Mouse (Mus musculus) neural tube, embryonic 10.5 days (tissue): ENCODE measurements around the gene Eapp.
"Not testable (repeated sequence)": the region's sequence is repeated elsewhere in the genome, so short reads cannot be mapped to it uniquely, and the experiment has no call there.

ENCODE experiments used
- DNase-seq: peaks from one replicate; pipeline ENCODE4 v3.0.0-alpha.2; 2017; ENCODE audit warnings: low spot score; ENCODE audit errors: extremely low spot score

Gene Eapp

GRCm38 (mm10) chr12:54695511-54696241, at the start of gene Eapp:
Eapp (minus strand) TSS chr12:54695897.
- peak; percentile 92 for DNase-seq

DNA sequence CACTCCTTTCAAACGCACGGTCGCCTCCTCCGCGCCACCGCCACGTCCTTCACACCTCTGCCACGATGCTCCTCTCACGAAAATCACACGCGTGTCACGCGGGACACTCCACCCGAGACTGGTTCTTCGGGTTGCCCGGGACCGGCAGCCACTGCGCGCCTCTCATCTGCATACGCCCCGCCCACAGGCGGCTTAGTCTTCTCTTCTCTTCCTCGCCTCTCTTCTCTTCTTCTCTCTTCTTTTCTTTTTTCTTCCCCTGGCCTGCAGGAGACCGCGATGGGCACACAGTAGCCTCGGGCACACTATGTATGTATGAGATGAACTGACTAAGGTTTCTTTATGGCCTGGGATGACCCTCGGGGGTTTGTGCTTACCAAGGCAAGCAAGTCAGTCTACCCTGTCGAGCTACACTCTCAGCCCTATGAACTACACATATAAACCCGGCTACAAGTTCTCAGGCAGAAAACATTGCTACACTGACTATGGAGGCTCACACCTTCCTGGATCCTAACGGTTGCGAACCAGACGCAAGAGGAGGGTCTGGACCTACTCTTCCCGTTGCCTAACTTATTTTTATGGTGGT, 43.1 kb upstream of the Eapp start:
- DNase-seq = not testable (repeated sequence)

DNA sequence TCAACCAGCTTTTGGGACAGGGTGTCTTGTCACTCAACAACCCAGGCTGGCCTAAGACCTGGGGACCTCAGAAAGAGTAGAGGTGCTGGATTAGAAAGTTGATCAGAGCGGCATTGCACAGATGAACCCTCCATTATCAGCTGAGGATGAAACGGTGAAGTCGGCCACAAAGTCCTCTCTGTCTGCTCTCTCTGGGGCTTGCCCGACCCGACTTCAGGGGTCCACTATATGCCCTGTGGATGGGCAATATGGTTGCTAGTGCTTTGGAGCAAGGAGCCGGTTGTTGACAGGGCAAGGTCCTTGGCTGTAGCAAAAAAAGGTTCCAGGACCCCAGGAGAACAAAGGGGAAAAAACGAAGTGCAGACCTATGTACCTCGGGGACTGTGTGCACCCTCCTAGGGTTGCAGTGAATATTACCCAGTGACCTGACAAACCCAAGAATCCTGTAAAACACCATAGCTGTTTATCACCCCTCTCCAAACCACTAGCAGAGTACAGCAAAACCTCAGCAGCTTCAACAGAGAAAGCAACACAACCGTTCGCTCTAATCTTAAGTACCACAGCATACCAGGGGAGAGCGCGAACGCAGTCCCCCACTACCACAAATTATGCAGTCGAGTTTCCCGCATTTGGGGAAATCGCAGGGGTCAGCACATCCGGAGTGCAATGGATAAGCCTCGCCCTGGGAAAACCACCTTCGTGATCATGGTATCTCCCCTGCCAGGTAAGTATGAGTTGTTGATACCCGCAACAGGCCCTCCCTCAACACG, 42.4 kb upstream of the Eapp start:
- DNase-seq = not testable (repeated sequence)

DNA sequence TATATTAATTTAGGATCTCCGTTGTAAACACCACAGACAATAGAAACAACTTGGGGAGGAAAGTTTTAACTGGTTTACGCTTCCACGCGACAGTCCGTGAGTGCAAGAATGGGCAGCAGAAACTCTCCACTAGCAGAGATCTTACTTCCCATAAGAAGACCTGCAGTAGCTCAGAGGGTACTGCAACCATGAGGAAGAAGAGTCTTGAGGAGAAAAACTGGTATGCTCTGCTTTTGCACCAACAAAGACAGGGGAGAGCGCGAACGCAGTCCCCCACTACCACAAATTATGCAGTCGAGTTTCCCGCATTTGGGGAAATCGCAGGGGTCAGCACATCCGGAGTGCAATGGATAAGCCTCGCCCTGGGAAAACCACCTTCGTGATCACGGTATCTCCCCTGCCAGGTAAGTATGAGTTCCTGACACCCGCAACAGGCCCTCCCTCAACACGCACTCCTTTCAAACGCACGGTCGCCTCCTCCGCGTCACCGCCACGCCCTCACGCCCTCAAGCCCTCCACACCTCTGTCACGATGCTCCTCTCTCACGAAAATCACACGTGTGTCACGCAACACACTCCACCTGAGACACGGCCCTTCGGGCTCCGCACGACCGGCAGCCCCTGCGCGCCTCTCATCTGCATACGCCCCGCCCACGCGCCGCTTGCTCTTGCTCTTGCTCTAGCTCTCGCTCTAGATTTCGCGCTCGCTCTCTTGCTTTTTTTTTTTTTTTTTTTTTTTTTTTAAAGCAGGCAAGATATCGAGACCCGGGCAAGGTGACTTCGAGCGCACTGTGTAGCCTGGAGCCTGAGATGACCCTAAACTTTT, 38.8 kb upstream of the Eapp start:
- not testable (repeated sequence) for DNase-seq

DNA sequence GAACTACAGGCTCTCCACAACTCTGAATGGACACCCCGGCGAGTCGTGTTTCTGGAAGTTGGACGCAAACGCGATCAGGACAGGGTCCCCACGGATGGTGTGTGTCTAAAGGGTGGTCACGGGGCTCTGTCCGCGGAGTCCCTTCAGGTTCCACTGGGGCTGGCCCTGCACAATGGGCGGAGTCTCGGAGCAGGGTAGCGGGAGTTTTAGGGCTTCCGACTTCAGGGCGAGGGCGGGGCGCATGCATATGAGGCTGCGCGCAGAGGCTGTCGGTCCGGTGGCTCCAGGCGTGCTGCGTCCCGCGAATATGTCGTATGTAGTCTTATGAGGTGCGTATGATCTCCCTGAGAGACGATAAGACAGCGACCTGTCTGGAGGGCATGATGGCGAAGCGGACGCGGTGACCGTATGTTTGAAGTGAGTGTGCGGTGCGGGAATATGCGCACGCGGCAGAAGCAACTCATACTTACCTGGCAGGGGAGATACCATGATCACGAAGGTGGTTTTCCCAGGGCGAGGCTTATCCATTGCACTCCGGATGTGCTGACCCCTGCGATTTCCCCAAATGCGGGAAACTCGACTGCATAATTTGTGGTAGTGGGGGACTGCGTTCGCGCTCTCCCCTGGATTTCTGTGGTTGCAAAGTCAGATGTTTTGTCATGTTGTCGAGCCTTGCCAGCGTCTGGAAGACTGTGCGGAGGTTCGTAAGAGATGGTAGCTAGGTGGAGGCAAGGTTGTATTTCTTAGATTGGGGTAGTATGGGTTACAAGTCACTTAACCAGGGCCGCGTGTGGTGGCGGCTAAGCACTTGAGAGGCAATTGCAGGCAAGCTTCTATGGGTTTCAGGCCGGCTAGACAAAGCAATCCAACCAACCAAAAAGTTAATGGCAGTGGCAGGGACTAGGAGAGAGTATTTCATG, 33.7 kb upstream of the Eapp start:
- DNase-seq = not testable (repeated sequence)

DNA sequence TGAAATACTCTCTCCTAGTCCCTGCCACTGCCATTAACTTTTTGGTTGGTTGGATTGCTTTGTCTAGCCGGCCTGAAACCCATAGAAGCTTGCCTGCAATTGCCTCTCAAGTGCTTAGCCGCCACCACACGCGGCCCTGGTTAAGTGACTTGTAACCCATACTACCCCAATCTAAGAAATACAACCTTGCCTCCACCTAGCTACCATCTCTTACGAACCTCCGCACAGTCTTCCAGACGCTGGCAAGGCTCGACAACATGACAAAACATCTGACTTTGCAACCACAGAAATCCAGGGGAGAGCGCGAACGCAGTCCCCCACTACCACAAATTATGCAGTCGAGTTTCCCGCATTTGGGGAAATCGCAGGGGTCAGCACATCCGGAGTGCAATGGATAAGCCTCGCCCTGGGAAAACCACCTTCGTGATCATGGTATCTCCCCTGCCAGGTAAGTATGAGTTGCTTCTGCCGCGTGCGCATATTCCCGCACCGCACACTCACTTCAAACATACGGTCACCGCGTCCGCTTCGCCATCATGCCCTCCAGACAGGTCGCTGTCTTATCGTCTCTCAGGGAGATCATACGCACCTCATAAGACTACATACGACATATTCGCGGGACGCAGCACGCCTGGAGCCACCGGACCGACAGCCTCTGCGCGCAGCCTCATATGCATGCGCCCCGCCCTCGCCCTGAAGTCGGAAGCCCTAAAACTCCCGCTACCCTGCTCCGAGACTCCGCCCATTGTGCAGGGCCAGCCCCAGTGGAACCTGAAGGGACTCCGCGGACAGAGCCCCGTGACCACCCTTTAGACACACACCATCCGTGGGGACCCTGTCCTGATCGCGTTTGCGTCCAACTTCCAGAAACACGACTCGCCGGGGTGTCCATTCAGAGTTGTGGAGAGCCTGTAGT, 23.4 kb upstream of the Eapp start:
- not testable (repeated sequence) for DNase-seq

DNA sequence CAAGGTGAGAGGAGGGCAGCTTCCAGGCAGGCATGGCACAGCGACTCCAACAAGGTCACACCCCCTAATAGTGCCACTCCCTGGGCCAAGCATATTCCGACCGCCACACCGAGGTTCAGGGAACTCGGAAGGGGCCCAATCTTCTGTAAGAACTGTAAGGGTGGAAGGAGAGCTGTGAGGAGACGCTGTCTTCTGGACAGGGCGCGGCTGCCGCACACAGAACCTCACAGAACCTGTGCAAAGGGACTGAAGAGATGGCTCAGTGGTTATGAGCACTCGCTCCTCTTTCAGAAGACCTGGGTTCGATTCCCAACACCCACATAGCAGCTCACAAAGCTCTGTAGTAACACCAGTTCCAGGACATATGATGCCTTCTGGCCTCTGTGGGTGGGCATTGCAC, 21.8 kb upstream of the Eapp start:
- DNase-seq = not testable (repeated sequence)

DNA sequence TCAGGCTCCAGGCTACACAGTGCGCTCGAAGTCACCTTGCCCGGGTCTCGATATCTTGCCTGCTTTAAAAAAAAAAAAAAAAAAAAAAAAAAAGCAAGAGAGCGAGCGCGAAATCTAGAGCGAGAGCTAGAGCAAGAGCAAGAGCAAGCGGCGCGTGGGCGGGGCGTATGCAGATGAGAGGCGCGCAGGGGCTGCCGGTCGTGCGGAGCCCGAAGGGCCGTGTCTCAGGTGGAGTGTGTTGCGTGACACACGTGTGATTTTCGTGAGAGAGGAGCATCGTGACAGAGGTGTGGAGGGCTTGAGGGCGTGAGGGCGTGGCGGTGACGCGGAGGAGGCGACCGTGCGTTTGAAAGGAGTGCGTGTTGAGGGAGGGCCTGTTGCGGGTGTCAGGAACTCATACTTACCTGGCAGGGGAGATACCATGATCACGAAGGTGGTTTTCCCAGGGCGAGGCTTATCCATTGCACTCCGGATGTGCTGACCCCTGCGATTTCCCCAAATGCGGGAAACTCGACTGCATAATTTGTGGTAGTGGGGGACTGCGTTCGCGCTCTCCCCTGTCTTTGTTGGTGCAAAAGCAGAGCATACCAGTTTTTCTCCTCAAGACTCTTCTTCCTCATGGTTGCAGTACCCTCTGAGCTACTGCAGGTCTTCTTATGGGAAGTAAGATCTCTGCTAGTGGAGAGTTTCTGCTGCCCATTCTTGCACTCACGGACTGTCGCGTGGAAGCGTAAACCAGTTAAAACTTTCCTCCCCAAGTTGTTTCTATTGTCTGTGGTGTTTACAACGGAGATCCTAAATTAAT, 18.3 kb upstream of the Eapp start:
- DNase-seq = not testable (repeated sequence)

DNA sequence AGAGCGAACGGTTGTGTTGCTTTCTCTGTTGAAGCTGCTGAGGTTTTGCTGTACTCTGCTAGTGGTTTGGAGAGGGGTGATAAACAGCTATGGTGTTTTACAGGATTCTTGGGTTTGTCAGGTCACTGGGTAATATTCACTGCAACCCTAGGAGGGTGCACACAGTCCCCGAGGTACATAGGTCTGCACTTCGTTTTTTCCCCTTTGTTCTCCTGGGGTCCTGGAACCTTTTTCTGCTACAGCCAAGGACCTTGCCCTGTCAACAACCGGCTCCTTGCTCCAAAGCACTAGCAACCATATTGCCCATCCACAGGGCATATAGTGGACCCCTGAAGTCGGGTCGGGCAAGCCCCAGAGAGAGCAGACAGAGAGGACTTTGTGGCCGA, 14.8 kb upstream of the Eapp start:
- not testable (repeated sequence) for DNase-seq

DNA sequence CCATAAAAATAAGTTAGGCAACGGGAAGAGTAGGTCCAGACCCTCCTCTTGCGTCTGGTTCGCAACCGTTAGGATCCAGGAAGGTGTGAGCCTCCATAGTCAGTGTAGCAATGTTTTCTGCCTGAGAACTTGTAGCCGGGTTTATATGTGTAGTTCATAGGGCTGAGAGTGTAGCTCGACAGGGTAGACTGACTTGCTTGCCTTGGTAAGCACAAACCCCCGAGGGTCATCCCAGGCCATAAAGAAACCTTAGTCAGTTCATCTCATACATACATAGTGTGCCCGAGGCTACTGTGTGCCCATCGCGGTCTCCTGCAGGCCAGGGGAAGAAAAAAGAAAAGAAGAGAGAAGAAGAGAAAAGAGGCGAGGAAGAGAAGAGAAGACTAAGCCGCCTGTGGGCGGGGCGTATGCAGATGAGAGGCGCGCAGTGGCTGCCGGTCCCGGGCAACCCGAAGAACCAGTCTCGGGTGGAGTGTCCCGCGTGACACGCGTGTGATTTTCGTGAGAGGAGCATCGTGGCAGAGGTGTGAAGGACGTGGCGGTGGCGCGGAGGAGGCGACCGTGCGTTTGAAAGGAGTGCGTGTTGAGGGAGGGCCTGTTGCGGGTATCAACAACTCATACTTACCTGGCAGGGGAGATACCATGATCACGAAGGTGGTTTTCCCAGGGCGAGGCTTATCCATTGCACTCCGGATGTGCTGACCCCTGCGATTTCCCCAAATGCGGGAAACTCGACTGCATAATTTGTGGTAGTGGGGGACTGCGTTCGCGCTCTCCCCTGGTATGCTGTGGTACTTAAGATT, 14.2 kb upstream of the Eapp start:
- not testable (repeated sequence) for DNase-seq

- DNase-seq = no peak
Observed at GRCm38 (mm10) chr12:54699394-54699793, 3.7 kb upstream of the Eapp start.

- no peak for DNase-seq
Observed at GRCm38 (mm10) chr12:54697791-54698250, 2.1 kb upstream of the Eapp start.

DNA sequence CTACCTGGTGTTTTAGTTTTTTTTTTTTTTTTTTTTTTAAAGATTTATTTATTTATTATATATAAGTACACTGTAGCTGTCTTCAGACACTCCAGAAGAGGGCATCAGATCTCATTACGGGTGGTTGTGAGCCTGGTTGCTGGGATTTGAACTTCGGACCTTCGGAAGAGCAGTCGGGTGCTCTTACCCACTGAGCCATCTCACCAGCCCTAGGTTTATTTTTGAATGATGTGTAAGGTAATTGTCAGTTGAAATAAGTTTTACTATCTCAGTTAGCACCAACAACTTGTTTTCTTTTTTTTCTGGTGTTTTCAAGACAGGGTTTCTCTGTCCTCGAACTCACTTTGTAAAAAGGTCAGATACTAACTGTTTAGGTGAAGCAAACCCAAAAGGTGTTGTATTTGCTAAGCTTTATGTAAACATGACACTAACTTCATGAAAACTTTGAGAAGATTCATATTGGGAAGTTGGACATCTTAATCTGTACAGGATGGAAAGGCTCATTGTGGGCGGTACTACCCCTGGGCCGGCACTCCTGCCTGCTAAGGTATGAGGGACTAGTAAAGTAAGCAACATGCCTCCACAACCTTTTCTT, 1.4 kb upstream of the Eapp start:
- DNase-seq = peak; percentile 21

DNA sequence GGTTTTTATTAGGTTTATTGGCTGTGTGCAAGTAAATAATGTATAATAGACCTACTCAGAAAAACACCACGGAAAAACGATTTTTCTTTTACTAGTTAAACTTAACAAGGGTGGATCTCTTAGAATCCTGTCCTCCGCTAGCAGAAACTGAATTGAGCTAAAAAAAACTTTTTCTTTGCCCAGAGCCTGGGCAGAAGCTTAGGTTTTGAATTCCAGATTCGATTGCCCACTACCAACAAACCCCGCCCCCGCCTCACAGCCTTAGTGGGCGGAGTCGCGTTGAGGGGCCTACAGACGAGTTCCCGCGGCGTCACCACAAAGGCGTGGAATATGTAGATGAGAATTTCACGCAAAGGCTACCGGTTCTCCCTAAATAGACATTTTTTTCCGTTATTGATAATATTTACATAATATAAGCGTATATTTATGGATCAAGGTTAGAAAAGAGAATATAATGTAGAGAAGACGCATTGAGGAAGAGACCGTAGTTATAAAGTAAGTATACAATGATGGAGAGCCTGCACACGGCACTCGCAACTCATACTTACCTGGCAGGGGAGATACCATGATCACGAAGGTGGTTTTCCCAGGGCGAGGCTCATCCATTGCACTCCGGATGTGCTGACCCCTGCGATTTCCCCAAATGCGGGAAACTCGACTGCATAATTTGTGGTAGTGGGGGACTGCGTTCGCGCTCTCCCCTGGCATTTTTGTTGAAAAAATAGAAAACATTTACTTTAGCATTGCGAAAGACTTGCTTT, 725 bp upstream of the Eapp start:
- DNase-seq = peak; percentile 89

GRCm38 (mm10) chr12:54694847-54695510, 718 bp downstream of the Eapp start:
- no peak for DNase-seq

GRCm38 (mm10) chr12:54689082-54689481, 6.6 kb downstream of the Eapp start:
- DNase-seq = no peak
